Mouse (Mus musculus): ENCODE measurements at regions not wholly inside any gene's neighbourhood (a gene's known extent, or its start where the extent isn't known, plus 50 kb on each side); places are given as distances from the start of the nearest gene placed in this dataset.

GRCm38 (mm10) chr3:7713130-7713529, 1092.9 kb upstream of the 1700008P02Rik start:
- TF ChIP-seq POLR2A (IDR thresholded peaks at IDR 0.05; ENCODE audit: borderline replicate concordance, extremely low read depth, low read depth, low read length) (no peak), CTCF (IDR thresholded peaks at IDR 0.05; ENCODE audit: insufficient read depth, low read length) (no peak)

Data from lung, adult 2 months (tissue).